Mouse (Mus musculus): ENCODE measurements around the gene Atp5e.

Atp5e gene

GRCm38 (mm10) chr2:174415001-174415730, 48.7 kb downstream of the Atp5e start:
- DNase-seq (ENCODE audit: low spot score in 2 of 2) = no peak

GRCm38 (mm10) chr2:174413127-174413526, 50.8 kb downstream of the Atp5e start:
- no peak for DNase-seq (ENCODE audit: low spot score in 2 of 2)
